In the genomic region with DNA sequence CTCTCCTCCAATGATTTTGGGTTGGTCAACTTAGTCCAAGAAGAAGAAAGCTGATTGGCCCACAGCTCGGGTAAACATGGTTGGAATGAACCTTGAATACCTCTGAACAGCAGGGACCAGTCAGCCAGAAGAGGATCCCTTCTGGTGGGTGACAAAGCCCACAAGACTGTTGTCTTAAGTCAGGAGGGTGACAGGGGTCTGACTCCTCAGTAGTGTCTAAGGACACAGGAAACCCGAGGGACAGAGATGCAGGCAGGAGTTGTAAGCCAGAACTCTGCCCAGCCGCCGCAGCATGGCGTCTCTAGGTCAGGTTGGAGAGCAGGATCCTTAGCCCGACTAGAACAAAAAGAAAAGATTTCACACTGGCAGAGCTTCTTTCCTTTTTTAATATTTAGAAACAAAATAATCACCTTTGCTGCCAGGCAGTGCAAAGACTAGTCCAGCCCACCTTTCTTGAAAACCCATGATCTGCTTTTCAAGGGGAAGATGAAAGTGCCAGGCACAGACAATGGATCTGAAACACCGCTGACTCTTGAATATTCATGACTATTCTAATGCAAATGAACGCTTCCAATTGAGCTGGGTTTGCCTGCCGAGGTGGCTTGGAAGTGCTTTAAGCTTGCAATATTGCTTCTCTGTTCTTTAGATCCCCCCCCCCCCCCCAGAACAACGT, we compare ENCODE assay signal across 7 mouse cellular contexts.
DNase-seq lines count a peak whose midpoint lies in the region; ATAC-seq lines count a peak whose summit lies in the region.

No protein-coding gene starts in this region.

- H3K9ac ChIP-seq in hindbrain, embryonic 13.5 days: no peak overlapping the region
- 0 out of 2 replicates have a peak overlapping the region, but pooled peaks have one; percentile 14 for H3K9ac ChIP-seq in neural tube, embryonic 11.5 days (ENCODE audit: low read length)
- no peak overlapping the region for H3K9ac ChIP-seq in liver, embryonic 12.5 days

- no peaks in the 10 kb centered on the region for H3K9me3 ChIP-seq in hindbrain, embryonic 13.5 days
- no peaks in the 10 kb centered on the region for H3K9me3 ChIP-seq in neural tube, embryonic 11.5 days (ENCODE audit: control insufficient read depth, low read length)
- no peaks in the 10 kb centered on the region for H3K9me3 ChIP-seq in liver, embryonic 12.5 days (replicated peaks)

- peak overlapping the region; percentile 82 for H3K27ac ChIP-seq in hindbrain, embryonic 13.5 days
- no peak overlapping the region for H3K27ac ChIP-seq in neural tube, embryonic 11.5 days (ENCODE audit: low read depth, low read length)
- no peak overlapping the region for H3K27ac ChIP-seq in liver, embryonic 12.5 days

- peaks cover 11% of the 10 kb centered on the region for H3K4me1 ChIP-seq in hindbrain, embryonic 13.5 days (replicated peaks)
- H3K4me1 ChIP-seq in neural tube, embryonic 11.5 days (ENCODE audit: control insufficient read depth, insufficient read depth, low read length): peaks cover 2% of the 10 kb centered on the region; the same call in 1 of the 2 replicates
- peaks cover 37% of the 10 kb centered on the region for H3K4me1 ChIP-seq in liver, embryonic 12.5 days

- peak overlapping the region; percentile 40 for H3K4me2 ChIP-seq in hindbrain, embryonic 13.5 days
- peak overlapping the region; percentile 32 for H3K4me2 ChIP-seq in neural tube, embryonic 11.5 days (ENCODE audit: low read depth)
- no peak overlapping the region for H3K4me2 ChIP-seq in liver, embryonic 12.5 days

- 0 out of 2 replicates have a peak overlapping the region, but pooled peaks have one; percentile 5 for H3K4me3 ChIP-seq in hindbrain, embryonic 13.5 days
- no peak overlapping the region for H3K4me3 ChIP-seq in neural tube, embryonic 11.5 days (ENCODE audit: low read depth, low read length)
- H3K4me3 ChIP-seq in liver, embryonic 12.5 days: no peak overlapping the region

- H3K36me3 ChIP-seq in hindbrain, embryonic 13.5 days: no peaks in the 10 kb centered on the region
- no peaks in the 10 kb centered on the region for H3K36me3 ChIP-seq in neural tube, embryonic 11.5 days (ENCODE audit: control insufficient read depth, insufficient read depth, low read length)
- H3K36me3 ChIP-seq in liver, embryonic 12.5 days: no peaks in the 10 kb centered on the region

- WGBS in hindbrain, embryonic 13.5 days: 5% methylated on average over 10 of the region's 10 CpGs
- 13% methylated on average over 10 of the region's 10 CpGs for WGBS in neural tube, embryonic 11.5 days
- WGBS in liver, embryonic 12.5 days (ENCODE audit: insufficient replicate concordance): 41% methylated on average over 10 of the region's 10 CpGs

- peak; percentile 79 for ATAC-seq in hindbrain, embryonic 13.5 days (ENCODE audit: low FRiP score)
- ATAC-seq in neural tube, embryonic 11.5 days (ENCODE audit: insufficient read depth, low FRiP score, low TSS enrichment): peak; percentile 77
- no peak for ATAC-seq in liver, embryonic 12.5 days

- H3K27me3 ChIP-seq in hindbrain, embryonic 13.5 days: no peaks in the 10 kb centered on the region
- H3K27me3 ChIP-seq in neural tube, embryonic 11.5 days (ENCODE audit: control insufficient read depth, insufficient read depth, low read length): no peaks in the 10 kb centered on the region
- H3K27me3 ChIP-seq in liver, embryonic 12.5 days (replicated peaks): peaks cover 32% of the 10 kb centered on the region

- DNase-seq in ZHBTc4 (ENCODE audit: low read depth, low spot score): peak; percentile 95
- peak; percentile 43 for DNase-seq in embryo, embryonic 11 days
- DNase-seq in neural tube, embryonic 11.5 days (ENCODE audit: low spot score): peak; percentile 43
- DNase-seq in adrenal gland, postnatal 10 days: no peak
- DNase-seq in kidney, postnatal 14 days: no peak

Comparison
In these comparisons a context has a peak if more than half of its experiments do, and no peak if none do; other contexts are left out.
1. DNase-seq: peak in ZHBTc4 (single experiment), embryo, embryonic 11 days (single experiment) and neural tube, embryonic 11.5 days (single experiment); none in adrenal gland, postnatal 10 days (single experiment) and kidney, postnatal 14 days (single experiment).